1 mouse cellular context compared by ENCODE assay signal in the genomic region with DNA sequence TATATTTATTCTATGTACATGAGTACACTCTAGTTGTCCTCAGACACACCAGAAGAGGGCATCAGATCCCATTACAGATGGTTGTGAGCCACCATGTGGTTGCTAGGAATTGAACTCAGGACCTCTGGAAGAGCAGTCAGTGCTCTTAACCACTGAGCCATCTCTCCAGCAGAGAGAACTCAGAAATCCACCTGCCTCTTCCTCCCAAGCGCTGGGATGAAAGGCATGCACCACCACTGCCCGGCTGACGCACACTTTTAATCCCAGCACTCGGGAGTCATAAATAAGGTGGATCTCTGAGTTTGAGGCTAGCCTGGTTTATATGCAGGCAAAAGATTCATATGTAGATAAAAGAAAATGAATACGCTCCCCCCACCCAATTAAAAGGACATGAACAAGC.
A peak's percentile ranks its signal among the peaks of the same experiment; 100 is the strongest.
TF ChIP-seq lines count a peak whose summit lies in the region.

No protein-coding gene starts in this region.

TF ChIP-seq in MEL, 35 proteins besides CTCF, POLR2A, EP300 and RAD21:
- TF ChIP-seq TBP (IDR thresholded peaks at IDR 0.05; ENCODE audit: low read depth, low read length): peak; percentile 73; the same call in 1 of the 2 replicates
